Mouse (Mus musculus) forelimb bud, embryonic 11.5 days (tissue): ENCODE measurements around the gene Egln3.

Experiments
- DNase-seq: peaks from one replicate; pipeline ENCODE4 v3.0.0-alpha.2; 2012; ENCODE audit warnings: low read depth, low spot score

Gene Egln3

GRCm38 (mm10) chr12:54162637-54163131, 41.0 kb downstream of the Egln3 start:
- DNase-seq, result peak; percentile 41

DNA sequence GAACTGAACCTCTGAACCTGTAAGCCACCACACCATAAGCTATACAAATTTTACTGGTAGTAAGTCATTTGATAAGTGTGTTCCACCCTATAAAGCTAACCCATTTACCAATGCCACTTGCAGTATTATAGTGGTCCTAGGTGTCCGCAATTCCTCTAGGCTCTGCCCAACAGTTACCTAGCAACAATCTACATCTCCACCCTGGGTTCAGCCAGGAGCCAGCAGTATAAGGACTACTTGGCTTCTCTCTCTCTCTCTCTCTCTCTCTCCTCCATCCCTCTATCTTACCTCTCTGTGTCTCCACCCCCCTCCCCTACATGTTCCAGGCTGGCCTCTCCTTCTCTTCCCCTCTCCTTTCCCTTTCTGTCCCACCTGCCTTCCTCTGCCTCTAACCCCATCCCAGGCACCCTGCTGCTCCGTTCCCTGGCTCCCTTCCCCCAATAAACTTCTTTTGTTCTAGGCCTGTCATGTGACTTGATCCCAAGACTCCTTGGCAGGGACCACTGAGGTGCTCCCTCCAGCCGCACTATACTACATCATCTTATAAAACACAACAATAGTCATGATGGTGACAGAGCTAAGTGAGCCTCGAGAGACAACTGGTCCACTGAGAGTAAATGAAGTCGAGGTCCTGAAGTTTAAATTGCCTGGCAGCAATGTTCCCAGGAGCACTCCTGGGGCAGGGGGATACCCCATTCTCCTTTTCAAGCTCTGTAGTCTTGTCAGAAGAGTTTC, 42.0 kb downstream of the Egln3 start:
- DNase-seq, result no peak

DNA sequence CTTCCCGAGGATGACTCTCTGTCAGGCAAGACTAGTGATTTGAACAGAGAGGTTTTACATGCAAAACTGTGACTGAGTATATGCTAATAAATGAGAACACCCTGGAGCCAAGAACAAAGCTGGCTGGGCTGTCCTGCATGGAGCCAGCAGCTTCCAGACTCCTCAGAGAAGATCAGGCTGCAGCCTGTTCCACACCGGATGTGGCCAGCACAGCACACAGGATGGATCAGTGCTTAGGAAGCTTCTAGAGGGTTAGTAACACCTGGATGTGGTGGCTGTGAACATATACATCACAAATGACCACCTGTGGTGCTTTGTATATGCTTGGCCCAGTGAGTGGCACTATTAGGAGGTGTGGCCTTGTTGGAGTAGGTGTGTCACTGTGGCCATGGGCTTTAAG, 43.4 kb downstream of the Egln3 start:
- no peak for DNase-seq

GRCm38 (mm10) chr12:54154771-54155170, 48.9 kb downstream of the Egln3 start:
- no peak for DNase-seq

- no peak for DNase-seq
These were observed 56.6 kb downstream of the Egln3 start for GRCm38 (mm10) chr12:54146943-54147556.
